Mouse (Mus musculus): Measurements from ENCODE around the gene Hist2h3c1. TPM values are rescaled to one million over a fixed set of nuclear protein-coding genes. Genes with fewer than 3 reads are reported as not detected.

Hist2h3c1 gene
- polyA plus RNA-seq, 1 experiment from 2014 or later: 0.42 TPM

DNA sequence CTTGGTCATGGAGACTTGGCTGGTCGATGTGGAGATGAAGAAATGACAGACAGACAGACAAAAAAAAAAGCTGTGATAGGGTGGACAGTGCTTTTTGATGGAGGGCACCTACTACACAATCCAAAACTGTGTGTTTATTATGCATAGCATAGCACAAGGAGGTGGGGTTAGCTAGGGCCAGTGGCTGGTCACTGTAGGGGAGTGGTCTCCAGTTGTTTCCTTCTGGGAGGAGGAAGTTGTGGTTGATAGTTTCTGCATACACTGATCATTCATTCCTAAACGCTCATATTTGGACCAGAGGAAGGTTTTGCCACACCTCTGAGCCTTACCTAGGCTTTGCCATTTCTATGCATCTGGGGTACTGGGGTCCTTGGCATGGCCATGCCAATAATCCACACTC is 16.1 kb upstream of the Hist2h3c1 start:
- 80% methylated on average over 2 of the region's 2 CpGs for WGBS
- no peak for ATAC-seq (ENCODE audit: insufficient read depth, low FRiP score, low TSS enrichment)
- H3K4me1 ChIP-seq (ENCODE audit: control insufficient read depth, insufficient read depth, low read length): no peaks in the 10 kb centered on the region

DNA sequence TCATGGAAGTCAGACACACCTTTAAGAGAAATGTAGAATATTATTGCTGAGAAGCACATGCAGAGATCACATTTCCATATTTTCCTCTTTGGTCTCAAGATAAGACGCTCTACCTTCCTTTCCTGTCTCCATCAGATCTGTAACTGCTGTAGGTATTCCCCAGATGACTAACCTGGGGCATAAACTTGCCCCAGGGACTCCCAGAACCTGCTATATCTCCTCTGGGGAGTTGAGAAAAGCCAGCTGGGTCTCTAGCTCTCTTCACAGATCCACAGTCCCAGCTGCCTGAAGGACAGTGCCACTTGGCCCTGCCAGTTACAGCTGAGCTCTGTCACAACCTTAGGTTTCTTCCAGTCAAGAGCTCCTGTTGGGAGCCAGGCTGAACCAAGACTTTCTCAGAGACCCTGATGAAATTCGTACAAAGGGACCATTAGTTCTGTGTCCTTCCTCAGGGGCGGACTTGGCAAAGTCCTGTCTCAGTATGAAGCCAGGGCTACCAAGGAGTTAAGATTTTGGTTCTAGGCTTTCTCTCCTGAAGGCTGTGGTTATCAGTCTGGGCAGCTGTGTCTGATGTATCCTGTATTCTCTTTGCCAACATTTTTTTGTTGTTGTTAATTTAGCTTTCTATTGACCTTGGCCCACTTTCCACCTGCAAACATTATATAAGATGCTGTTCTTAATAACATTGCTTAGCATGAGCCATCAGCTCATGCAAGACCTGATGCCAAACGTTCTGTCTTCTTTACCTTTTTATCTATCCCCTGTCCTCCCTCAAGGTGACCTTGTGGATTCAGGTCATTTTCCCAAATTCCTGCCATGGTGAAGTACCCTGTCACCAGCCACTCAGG is 15.4 kb upstream of the Hist2h3c1 start:
- Histone ChIP-seq H3K27ac (ENCODE audit: low read depth, low read length) (no peak overlapping the region), H3K4me1 (ENCODE audit: control insufficient read depth, insufficient read depth, low read length) (no peaks in the 10 kb centered on the region), H3K4me2 (ENCODE audit: low read depth) (no peak overlapping the region), H3K9me3 (ENCODE audit: control insufficient read depth, low read length) (no peaks in the 10 kb centered on the region), H3K36me3 (ENCODE audit: control insufficient read depth, insufficient read depth, low read length) (no peaks in the 10 kb centered on the region), H3K27me3 (ENCODE audit: control insufficient read depth, insufficient read depth, low read length) (no peaks in the 10 kb centered on the region), H3K9ac (ENCODE audit: low read length) (no peak overlapping the region), H3K4me3 (ENCODE audit: low read depth, low read length) (no peak overlapping the region)
- DNase-seq (ENCODE audit: low spot score) (no peak), ATAC-seq (ENCODE audit: insufficient read depth, low FRiP score, low TSS enrichment) (no peak)
- WGBS: 77% methylated on average over 4 of the region's 4 CpGs

More for the DNA sequence above, 16.1 kb upstream of the Hist2h3c1 start:
- Histone ChIP-seq H3K27ac (ENCODE audit: low read depth, low read length) (no peak overlapping the region), H3K36me3 (ENCODE audit: control insufficient read depth, insufficient read depth, low read length) (no peaks in the 10 kb centered on the region), H3K9ac (ENCODE audit: low read length) (no peak overlapping the region), H3K27me3 (ENCODE audit: control insufficient read depth, insufficient read depth, low read length) (no peaks in the 10 kb centered on the region), H3K9me3 (ENCODE audit: control insufficient read depth, low read length) (no peaks in the 10 kb centered on the region), H3K4me2 (ENCODE audit: low read depth) (no peak overlapping the region), H3K4me3 (ENCODE audit: low read depth, low read length) (no peak overlapping the region)
- no peak for DNase-seq (ENCODE audit: low spot score)

DNA sequence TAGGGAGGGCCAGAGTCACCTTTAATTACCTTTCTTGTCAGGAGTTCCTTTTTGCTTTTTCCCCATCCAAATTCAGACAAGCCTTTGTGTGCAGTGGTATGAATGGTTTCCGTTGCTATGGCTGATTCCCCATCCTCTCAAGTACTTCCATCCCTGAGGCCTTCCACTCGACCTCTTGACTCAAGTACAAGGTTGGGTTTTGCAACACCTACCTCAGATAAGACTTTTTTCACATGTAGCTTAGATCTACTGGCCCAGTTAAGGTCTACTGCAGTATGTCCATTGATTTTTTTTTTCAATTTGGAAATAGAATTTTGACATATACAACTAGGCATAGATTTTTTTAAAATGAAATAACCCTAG is 14.7 kb upstream of the Hist2h3c1 start:
- Histone ChIP-seq H3K4me1 (ENCODE audit: control insufficient read depth, insufficient read depth, low read length) (no peaks in the 10 kb centered on the region), H3K36me3 (ENCODE audit: control insufficient read depth, insufficient read depth, low read length) (no peaks in the 10 kb centered on the region), H3K4me2 (ENCODE audit: low read depth) (no peak overlapping the region), H3K27me3 (ENCODE audit: control insufficient read depth, insufficient read depth, low read length) (no peaks in the 10 kb centered on the region), H3K27ac (ENCODE audit: low read depth, low read length) (no peak overlapping the region), H3K9me3 (ENCODE audit: control insufficient read depth, low read length) (no peaks in the 10 kb centered on the region), H3K9ac (ENCODE audit: low read length) (no peak overlapping the region), H3K4me3 (ENCODE audit: low read depth, low read length) (no peak overlapping the region)
- ATAC-seq (ENCODE audit: insufficient read depth, low FRiP score, low TSS enrichment) (no peak), DNase-seq (ENCODE audit: low spot score) (no peak)
- 76% methylated on average over 2 of the region's 2 CpGs for WGBS

DNA sequence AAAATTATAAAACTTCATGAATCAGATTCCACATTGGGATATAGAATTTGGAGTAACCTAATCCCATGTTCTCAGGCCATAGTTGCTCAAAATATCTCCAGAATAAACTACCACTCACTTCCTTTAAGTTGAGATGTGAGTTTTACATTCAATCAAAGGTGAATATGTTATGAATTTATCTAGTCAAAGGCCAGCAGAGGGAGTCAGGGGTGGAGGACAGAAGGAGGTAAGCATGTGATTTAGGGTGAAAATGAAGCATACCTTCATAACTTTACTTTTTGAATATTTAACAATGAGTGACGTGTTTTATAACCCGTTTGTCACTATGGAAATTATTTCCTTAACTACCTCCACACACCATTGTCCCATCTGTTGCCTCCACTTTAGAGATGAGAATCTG is 11.6 kb upstream of the Hist2h3c1 start:
- H3K9me3 ChIP-seq (ENCODE audit: control insufficient read depth, low read length): no peaks in the 10 kb centered on the region
- H3K36me3 ChIP-seq (ENCODE audit: control insufficient read depth, insufficient read depth, low read length): no peaks in the 10 kb centered on the region
- no peak overlapping the region for H3K9ac ChIP-seq (ENCODE audit: low read length)
- peaks cover 9% of the 10 kb centered on the region for H3K4me1 ChIP-seq (ENCODE audit: control insufficient read depth, insufficient read depth, low read length)
- H3K4me3 ChIP-seq (ENCODE audit: low read depth, low read length): no peak overlapping the region
- no peak overlapping the region for H3K27ac ChIP-seq (ENCODE audit: low read depth, low read length)
- WGBS: 97% methylated on average over 2 of the region's 2 CpGs
- DNase-seq (ENCODE audit: low spot score): no peak
- ATAC-seq (ENCODE audit: insufficient read depth, low FRiP score, low TSS enrichment): no peak
- H3K27me3 ChIP-seq (ENCODE audit: control insufficient read depth, insufficient read depth, low read length): no peaks in the 10 kb centered on the region
- no peak overlapping the region for H3K4me2 ChIP-seq (ENCODE audit: low read depth)

DNA sequence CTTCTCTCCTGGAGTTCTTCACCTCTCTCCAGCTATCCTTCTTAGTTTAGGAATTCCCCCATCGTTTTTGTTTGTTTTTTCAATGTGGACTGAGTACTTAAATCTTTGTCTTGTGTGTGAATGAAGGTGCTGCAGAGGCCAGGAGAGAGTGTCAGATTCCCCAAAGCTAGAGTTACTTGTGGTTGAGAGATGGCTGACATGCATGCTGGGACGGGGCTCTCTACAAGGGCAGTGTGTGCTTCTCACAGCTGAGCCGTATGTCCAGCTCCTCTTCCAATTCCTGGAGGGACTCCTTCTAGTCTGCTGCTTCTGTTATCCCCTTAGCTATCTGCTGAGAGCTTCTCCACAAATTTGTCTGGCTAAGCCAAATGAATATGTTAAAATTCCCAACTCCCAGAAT is 10.6 kb upstream of the Hist2h3c1 start:
- H3K4me1 ChIP-seq (ENCODE audit: control insufficient read depth, insufficient read depth, low read length): peaks cover 9% of the 10 kb centered on the region
- no peak overlapping the region for H3K4me2 ChIP-seq (ENCODE audit: low read depth)
- H3K9me3 ChIP-seq (ENCODE audit: control insufficient read depth, low read length): no peaks in the 10 kb centered on the region
- WGBS: 67% methylated on average over 3 of the region's 3 CpGs
- H3K27me3 ChIP-seq (ENCODE audit: control insufficient read depth, insufficient read depth, low read length): no peaks in the 10 kb centered on the region
- H3K9ac ChIP-seq (ENCODE audit: low read length): no peak overlapping the region
- ATAC-seq (ENCODE audit: insufficient read depth, low FRiP score, low TSS enrichment) (no peak), DNase-seq (ENCODE audit: low spot score) (no peak)
- H3K4me3 ChIP-seq (ENCODE audit: low read depth, low read length): no peak overlapping the region
- no peak overlapping the region for H3K27ac ChIP-seq (ENCODE audit: low read depth, low read length)
- H3K36me3 ChIP-seq (ENCODE audit: control insufficient read depth, insufficient read depth, low read length): no peaks in the 10 kb centered on the region

DNA sequence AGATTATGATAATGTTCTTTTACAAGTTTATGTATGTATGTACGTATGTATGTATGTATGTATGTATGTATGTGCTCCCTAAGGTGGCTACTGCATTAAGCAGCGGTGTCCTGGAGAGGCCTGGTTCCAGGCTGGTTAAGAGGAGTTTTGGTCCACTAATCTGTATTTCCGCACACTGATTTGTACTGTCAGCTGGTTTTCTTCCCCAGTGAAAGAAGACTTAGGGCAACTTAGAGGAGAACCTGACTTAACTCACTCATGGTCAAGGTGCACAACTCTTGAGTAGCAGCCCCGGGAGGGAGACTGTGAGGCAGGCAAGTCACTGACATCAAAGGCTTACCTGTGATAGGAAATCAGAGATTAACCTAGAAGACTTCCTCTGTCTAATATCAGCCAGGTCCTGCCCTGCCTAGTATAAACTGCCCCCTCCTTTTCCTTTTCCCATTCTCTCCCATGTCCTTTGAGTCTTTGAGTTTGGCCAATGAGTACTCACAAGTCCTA is 9.6 kb upstream of the Hist2h3c1 start:
- no peak for DNase-seq (ENCODE audit: low spot score)
- Histone ChIP-seq H3K27me3 (ENCODE audit: control insufficient read depth, insufficient read depth, low read length) (no peaks in the 10 kb centered on the region), H3K36me3 (ENCODE audit: control insufficient read depth, insufficient read depth, low read length) (no peaks in the 10 kb centered on the region), H3K27ac (ENCODE audit: low read depth, low read length) (no peak overlapping the region), H3K4me3 (ENCODE audit: low read depth, low read length) (peak overlapping the region; percentile 42), H3K4me1 (ENCODE audit: control insufficient read depth, insufficient read depth, low read length) (peaks cover 9% of the 10 kb centered on the region), H3K4me2 (ENCODE audit: low read depth) (peak overlapping the region; percentile 51), H3K9ac (ENCODE audit: low read length) (peak overlapping the region; percentile 82), H3K9me3 (ENCODE audit: control insufficient read depth, low read length) (no peaks in the 10 kb centered on the region)
- WGBS: 84% methylated on average over 4 of the region's 4 CpGs
- no peak for ATAC-seq (ENCODE audit: insufficient read depth, low FRiP score, low TSS enrichment)

DNA sequence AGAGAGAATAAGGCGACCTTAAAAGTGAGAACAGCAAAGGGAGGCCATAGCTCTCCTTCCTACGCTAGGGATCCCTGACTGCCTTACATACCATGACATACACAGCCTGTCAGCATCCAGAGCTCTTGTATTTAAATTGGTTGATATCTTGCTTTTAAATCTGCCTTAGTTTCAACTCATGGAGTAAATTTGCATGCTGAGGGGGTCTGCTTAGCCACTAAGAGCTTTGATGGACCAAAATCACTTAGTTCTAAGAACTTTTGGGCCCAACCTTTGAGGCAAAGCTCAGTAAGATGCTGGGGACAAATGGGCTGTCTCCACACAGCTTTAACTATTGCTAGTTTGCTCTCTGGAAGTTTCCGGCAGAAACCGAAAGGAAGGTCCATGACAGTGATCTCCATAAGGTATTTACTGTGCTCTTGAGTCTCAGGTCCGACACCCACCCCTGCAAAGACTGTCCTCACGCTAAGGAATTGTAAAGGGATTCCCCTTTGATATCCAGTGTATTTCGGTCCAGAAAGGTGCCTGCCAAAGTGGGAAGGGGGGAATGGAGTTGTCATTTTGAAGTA is 9.1 kb upstream of the Hist2h3c1 start:
- Histone ChIP-seq H3K9ac (ENCODE audit: low read length) (peak overlapping the region; percentile 82), H3K4me2 (ENCODE audit: low read depth) (peak overlapping the region; percentile 51), H3K27me3 (ENCODE audit: control insufficient read depth, insufficient read depth, low read length) (no peaks in the 10 kb centered on the region), H3K27ac (ENCODE audit: low read depth, low read length) (peak overlapping the region; percentile 84), H3K4me3 (ENCODE audit: low read depth, low read length) (peak overlapping the region; percentile 42), H3K4me1 (ENCODE audit: control insufficient read depth, insufficient read depth, low read length) (peaks cover 9% of the 10 kb centered on the region), H3K9me3 (ENCODE audit: control insufficient read depth, low read length) (no peaks in the 10 kb centered on the region), H3K36me3 (ENCODE audit: control insufficient read depth, insufficient read depth, low read length) (no peaks in the 10 kb centered on the region)
- peak; percentile 43 for DNase-seq (ENCODE audit: low spot score)
- no peak for ATAC-seq (ENCODE audit: insufficient read depth, low FRiP score, low TSS enrichment)
- WGBS: 28% methylated on average over 7 of the region's 7 CpGs

DNA sequence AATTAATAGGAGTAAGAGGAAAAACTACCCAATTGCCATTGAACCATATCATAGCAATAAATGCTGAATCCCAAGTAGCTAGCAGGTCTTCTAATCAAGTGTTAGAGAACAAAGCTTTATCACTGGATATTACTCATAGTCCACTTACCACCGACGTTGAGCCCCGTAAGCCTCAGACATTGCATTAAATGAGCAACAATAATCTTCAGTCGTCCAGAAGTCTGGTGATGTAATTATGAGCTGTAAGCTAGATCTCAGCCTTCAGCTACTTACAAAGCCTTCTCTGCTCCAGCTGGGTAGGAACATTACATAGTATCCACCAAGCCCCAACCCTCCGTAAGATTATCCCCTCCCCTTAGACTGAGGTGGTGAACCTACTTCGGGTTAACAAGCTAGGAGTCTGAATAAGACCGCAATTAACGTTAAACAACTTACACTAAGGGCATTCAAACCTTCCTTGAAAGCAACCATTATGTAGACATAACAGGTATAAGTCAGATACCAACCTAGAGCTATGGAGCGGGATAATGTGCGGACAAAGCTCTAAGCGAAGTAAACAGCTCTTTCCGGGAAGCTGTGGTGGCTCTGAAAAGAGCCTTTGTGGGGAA is 8.5 kb upstream of the Hist2h3c1 start:
- peak overlapping the region; percentile 84 for H3K27ac ChIP-seq (ENCODE audit: low read depth, low read length)
- no peaks in the 10 kb centered on the region for H3K27me3 ChIP-seq (ENCODE audit: control insufficient read depth, insufficient read depth, low read length)
- peaks cover 9% of the 10 kb centered on the region for H3K4me1 ChIP-seq (ENCODE audit: control insufficient read depth, insufficient read depth, low read length)
- H3K4me3 ChIP-seq (ENCODE audit: low read depth, low read length): peak overlapping the region; percentile 42
- H3K36me3 ChIP-seq (ENCODE audit: control insufficient read depth, insufficient read depth, low read length): no peaks in the 10 kb centered on the region
- peak; percentile 49 for DNase-seq (ENCODE audit: low spot score)
- peak overlapping the region; percentile 51 for H3K4me2 ChIP-seq (ENCODE audit: low read depth)
- H3K9me3 ChIP-seq (ENCODE audit: control insufficient read depth, low read length): no peaks in the 10 kb centered on the region
- WGBS: 0% methylated on average over 12 of the region's 12 CpGs
- no peak for ATAC-seq (ENCODE audit: insufficient read depth, low FRiP score, low TSS enrichment)
- H3K9ac ChIP-seq (ENCODE audit: low read length): peak overlapping the region; percentile 82

Data from neural tube, embryonic 11.5 days (tissue).